Mouse (Mus musculus): ENCODE measurements around the gene Dgkk.
"Not testable (repeated sequence)": the region's sequence is repeated elsewhere in the genome, so short reads cannot be mapped to it uniquely, and the experiment has no call there.

Gene Dgkk

GRCm38 (mm10) chrX:6779006-6779405, at the start of gene Dgkk:
Gene Dgkk (plus strand): TSS chrX:6779306.
- DNase-seq (ENCODE audit: low spot score in 2 of 2): not testable (repeated sequence)

- no peak for DNase-seq (ENCODE audit: low spot score in 2 of 2)
Measured at GRCm38 (mm10) chrX:6733998-6734397, 45.1 kb upstream of the Dgkk start.

GRCm38 (mm10) chrX:6750714-6751113, 28.4 kb upstream of the Dgkk start:
- no peak for DNase-seq (ENCODE audit: low spot score in 2 of 2)

GRCm38 (mm10) chrX:6751549-6752047, 27.5 kb upstream of the Dgkk start:
- DNase-seq (ENCODE audit: low spot score in 2 of 2): no peak

- DNase-seq (ENCODE audit: low spot score in 2 of 2): no peak
Measured at GRCm38 (mm10) chrX:6777489-6778249, 1.4 kb upstream of the Dgkk start.

- no peak for DNase-seq (ENCODE audit: low spot score in 2 of 2)
Measured at GRCm38 (mm10) chrX:6778250-6778637, 862 bp upstream of the Dgkk start.

- no peak for DNase-seq (ENCODE audit: low spot score in 2 of 2)
Measured at GRCm38 (mm10) chrX:6779969-6780539, 948 bp downstream of the Dgkk start.

- DNase-seq (ENCODE audit: low spot score in 2 of 2): no peak
Measured at GRCm38 (mm10) chrX:6832553-6832952, 53.4 kb downstream of the Dgkk start.

- no peak for DNase-seq (ENCODE audit: low spot score in 2 of 2)
Measured at GRCm38 (mm10) chrX:6853466-6853865, 74.4 kb downstream of the Dgkk start.

- DNase-seq (ENCODE audit: low spot score in 2 of 2): no peak
Measured at GRCm38 (mm10) chrX:6854136-6854535, 75.0 kb downstream of the Dgkk start.

- DNase-seq (ENCODE audit: low spot score in 2 of 2): no peak
Measured at GRCm38 (mm10) chrX:6893933-6894332, 114.8 kb downstream of the Dgkk start.

- DNase-seq (ENCODE audit: low spot score in 2 of 2): no peak
Measured at GRCm38 (mm10) chrX:6911047-6911446, 131.9 kb downstream of the Dgkk start.

GRCm38 (mm10) chrX:6922165-6922564, 143.1 kb downstream of the Dgkk start:
- DNase-seq (ENCODE audit: low spot score in 2 of 2): no peak

GRCm38 (mm10) chrX:6926224-6926623, 147.1 kb downstream of the Dgkk start:
- no peak for DNase-seq (ENCODE audit: low spot score in 2 of 2)

GRCm38 (mm10) chrX:6968598-6968997, 189.5 kb downstream of the Dgkk start:
- DNase-seq (ENCODE audit: low spot score in 2 of 2): no peak

- DNase-seq (ENCODE audit: low spot score in 2 of 2): no peak
Measured at GRCm38 (mm10) chrX:6971956-6972355, 192.8 kb downstream of the Dgkk start.

GRCm38 (mm10) chrX:6983916-6984315, 204.8 kb downstream of the Dgkk start:
- DNase-seq (ENCODE audit: low spot score in 2 of 2): not testable (repeated sequence)

Data from frontal cortex, postnatal 10 days (tissue).